ENCODE assay signal across 28 mouse cellular contexts in genomic region chr11:65651426-65651825, GRCm38 (mm10).
DNase-seq lines count a peak whose midpoint lies in the region; ATAC-seq lines count a peak whose summit lies in the region.
"Had no signal": no experiment of that assay in that cellular context is flagged by ENCODE, and none has a peak within 500 bp of the region (broad histone marks: within the 10 kb centered on the region; RNA-seq: fewer than 3 reads in every experiment).

No protein-coding gene starts in this region.

- peak; percentile 67 for DNase-seq in heart, adult 11 months
- no peak for DNase-seq in heart, adult 8-10 months (ENCODE audit: low spot score)
- no peak for DNase-seq in heart, adult 9 months (ENCODE audit: low spot score in 2 of 2)
- no peak for DNase-seq in liver
- no peak for DNase-seq in layer of hippocampus, adult 18-20 months (ENCODE audit: low spot score in 2 of 2)
- DNase-seq: adrenal gland, postnatal 25 days; cerebellum, adult 2 months; cerebellum, postnatal 14 days; gastrocnemius, postnatal 14 days; kidney, adult 8-10 months; kidney, postnatal 4 days; layer of hippocampus, postnatal 36 days; left cerebral cortex, postnatal 4 days; lung, postnatal 36 days; right cerebral cortex, adult 18-20 months; spleen, adult 18-20 months; thymus, postnatal 14 days had no signal

- H3K9me3 ChIP-seq in heart, embryonic 14.5 days (ENCODE audit: control insufficient read depth, low read length) = no peaks in the 10 kb centered on the region
- H3K9me3 ChIP-seq in liver, embryonic 12.5 days (replicated peaks) = no peaks in the 10 kb centered on the region
- no peaks in the 10 kb centered on the region for H3K9me3 ChIP-seq in liver, embryonic 15.5 days (replicated peaks)
- H3K9me3 ChIP-seq: forebrain, embryonic 12.5 days; G1E; hindbrain, embryonic 13.5 days; lung, embryonic 15.5 days had no signal

- no peaks in the 10 kb centered on the region for H3K36me3 ChIP-seq in heart, embryonic 14.5 days (ENCODE audit: control insufficient read depth, insufficient read depth, low read length)
- H3K36me3 ChIP-seq in liver, embryonic 12.5 days = no peaks in the 10 kb centered on the region
- no peaks in the 10 kb centered on the region for H3K36me3 ChIP-seq in liver, embryonic 15.5 days (replicated peaks)
- H3K36me3 ChIP-seq: forebrain, embryonic 12.5 days; G1E; hindbrain, embryonic 13.5 days; lung, embryonic 15.5 days had no signal

- H3K27me3 ChIP-seq in heart, embryonic 14.5 days (ENCODE audit: control insufficient read depth, insufficient read depth, low read length) = no peaks in the 10 kb centered on the region
- no peaks in the 10 kb centered on the region for H3K27me3 ChIP-seq in liver, embryonic 12.5 days (replicated peaks)
- H3K27me3 ChIP-seq in liver, embryonic 15.5 days = no peaks in the 10 kb centered on the region; the same call in 1 of the 2 replicates
- H3K27me3 ChIP-seq: forebrain, embryonic 12.5 days; hindbrain, embryonic 13.5 days; lung, embryonic 15.5 days had no signal

- no peak overlapping the region for H3K4me3 ChIP-seq in heart, embryonic 14.5 days (ENCODE audit: control insufficient read depth in 1 of 2, insufficient read depth in 1 of 2, low read depth in 1 of 2, low read length in 2 of 2)
- H3K4me3 ChIP-seq in liver, embryonic 12.5 days = no peak overlapping the region
- H3K4me3 ChIP-seq in liver, embryonic 15.5 days (replicated peaks) = no peak overlapping the region
- H3K4me3 ChIP-seq: forebrain, embryonic 12.5 days; hindbrain, embryonic 13.5 days; lung, embryonic 15.5 days had no signal

- H3K4me1 ChIP-seq in heart, embryonic 14.5 days (ENCODE audit: control insufficient read depth in 2 of 2, insufficient read depth in 2 of 2, low read length in 2 of 2) = peaks cover 41 to 65% of the 10 kb centered on the region in 2 experiments
- peaks cover 62% of the 10 kb centered on the region for H3K4me1 ChIP-seq in liver, embryonic 12.5 days
- H3K4me1 ChIP-seq in liver, embryonic 15.5 days (replicated peaks) = peaks cover 57% of the 10 kb centered on the region
- H3K4me1 ChIP-seq: forebrain, embryonic 12.5 days; hindbrain, embryonic 13.5 days had no signal

- H3K4me2 ChIP-seq in heart, embryonic 14.5 days (ENCODE audit: low read length) = no peak overlapping the region
- H3K4me2 ChIP-seq in liver, embryonic 12.5 days = peak overlapping the region; percentile 15
- H3K4me2 ChIP-seq in liver, embryonic 15.5 days = peak overlapping the region; percentile 66; the same call in 1 of the 2 replicates
- H3K4me2 ChIP-seq: forebrain, embryonic 12.5 days; hindbrain, embryonic 13.5 days; lung, embryonic 15.5 days; midbrain, embryonic 11.5 days had no signal

- H3K9ac ChIP-seq in heart, embryonic 14.5 days (ENCODE audit: low read length) = no peak overlapping the region
- H3K9ac ChIP-seq in liver, embryonic 12.5 days = no peak overlapping the region
- no peak overlapping the region for H3K9ac ChIP-seq in liver, embryonic 15.5 days
- H3K9ac ChIP-seq: forebrain, embryonic 12.5 days; hindbrain, embryonic 13.5 days; lung, embryonic 15.5 days had no signal

- no peak for ATAC-seq in heart, embryonic 14.5 days (ENCODE audit: insufficient number of reproducible peaks, insufficient read depth, low FRiP score, low read depth)
- no peak for ATAC-seq in liver, embryonic 12.5 days
- no peak for ATAC-seq in liver, embryonic 15.5 days (ENCODE audit: insufficient read depth)
- ATAC-seq: intestine, embryonic 16.5 days; midbrain, embryonic 16.5 days had no signal

- WGBS in heart, embryonic 14.5 days = 19% methylated on average over 7 of the region's 7 CpGs
- WGBS in liver, embryonic 12.5 days (ENCODE audit: insufficient replicate concordance) = 65% methylated on average over 7 of the region's 7 CpGs
- 47% methylated on average over 7 of the region's 7 CpGs for WGBS in liver, embryonic 15.5 days (ENCODE audit: insufficient replicate concordance)

- peak overlapping the region; percentile 97 to 98 for H3K27ac ChIP-seq in heart, embryonic 14.5 days (replicated peaks in 1 of 2; ENCODE audit: control insufficient read depth in 1 of 2, insufficient read depth in 1 of 2, low read depth in 2 of 2, low read length in 2 of 2)
- peak overlapping the region; percentile 97 for H3K27ac ChIP-seq in liver, embryonic 12.5 days
- H3K27ac ChIP-seq in liver, embryonic 15.5 days (replicated peaks) = peak overlapping the region; percentile 89
- H3K27ac ChIP-seq: forebrain, embryonic 12.5 days; hindbrain, embryonic 13.5 days; kidney, postnatal 0 days had no signal
